Mouse (Mus musculus) right cerebral cortex, adult 18-20 months (tissue): ENCODE results near the gene Mgat5b.
"Not testable (repeated sequence)": the region's sequence is repeated elsewhere in the genome, so short reads cannot be mapped to it uniquely, and the experiment has no call there.

Experiments
- DNase-seq: peaks from one replicate; pipeline ENCODE4 v3.0.0; 2022; ENCODE audit warnings: mixed read lengths

The Mgat5b gene

GRCm38 (mm10) chr11:116918323-116919185 is at the start of gene Mgat5b:
Gene Mgat5b (plus strand): TSS chr11:116918863.
- DNase-seq, result peak; percentile 89

GRCm38 (mm10) chr11:116869223-116869622 is 49.4 kb upstream of the Mgat5b start:
- DNase-seq, result no peak

- DNase-seq, result no peak
Measured at GRCm38 (mm10) chr11:116869641-116870040, 49.0 kb upstream of the Mgat5b start.

GRCm38 (mm10) chr11:116871538-116871937 is 47.1 kb upstream of the Mgat5b start:
- DNase-seq, result no peak

- peak; percentile 66 for DNase-seq
Measured at GRCm38 (mm10) chr11:116873987-116874386, 44.7 kb upstream of the Mgat5b start.

- no peak for DNase-seq
Measured at GRCm38 (mm10) chr11:116878454-116878853, 40.2 kb upstream of the Mgat5b start.

GRCm38 (mm10) chr11:116880839-116881238 is 37.8 kb upstream of the Mgat5b start:
- peak; percentile 32 for DNase-seq

GRCm38 (mm10) chr11:116881440-116881839 is 37.2 kb upstream of the Mgat5b start:
- DNase-seq, result peak; percentile 54

- no peak for DNase-seq
Measured at GRCm38 (mm10) chr11:116882446-116882845, 36.2 kb upstream of the Mgat5b start.

GRCm38 (mm10) chr11:116884061-116884460 is 34.6 kb upstream of the Mgat5b start:
- DNase-seq, result no peak

- peak; percentile 80 for DNase-seq
Measured at GRCm38 (mm10) chr11:116885275-116886151, 33.1 kb upstream of the Mgat5b start.

- no peak for DNase-seq
Measured at GRCm38 (mm10) chr11:116887136-116887535, 31.5 kb upstream of the Mgat5b start.

GRCm38 (mm10) chr11:116893532-116894442 is 24.9 kb upstream of the Mgat5b start:
- DNase-seq, result no peak

- DNase-seq, result no peak
Measured at GRCm38 (mm10) chr11:116895402-116895801, 23.3 kb upstream of the Mgat5b start.

- DNase-seq, result no peak
Measured at GRCm38 (mm10) chr11:116899247-116899646, 19.4 kb upstream of the Mgat5b start.

GRCm38 (mm10) chr11:116902588-116902987 is 16.1 kb upstream of the Mgat5b start:
- DNase-seq, result not testable (repeated sequence)

GRCm38 (mm10) chr11:116905741-116906456 is 12.8 kb upstream of the Mgat5b start:
- no peak for DNase-seq

GRCm38 (mm10) chr11:116913573-116913972 is 5.1 kb upstream of the Mgat5b start:
- no peak for DNase-seq

GRCm38 (mm10) chr11:116914267-116914885 is 4.3 kb upstream of the Mgat5b start:
- DNase-seq, result no peak

- no peak for DNase-seq
Measured at GRCm38 (mm10) chr11:116915241-116915640, 3.4 kb upstream of the Mgat5b start.

GRCm38 (mm10) chr11:116917361-116917760 is 1.3 kb upstream of the Mgat5b start:
- peak; percentile 55 for DNase-seq
